Mouse (Mus musculus) intestine, embryonic 14.5 days (tissue): ENCODE measurements at regions not wholly inside any gene's neighbourhood (a gene's known extent, or its start where the extent isn't known, plus 50 kb on each side); places are given as distances from the start of the nearest gene placed in this dataset.
"Not testable (repeated sequence)": the region's sequence is repeated elsewhere in the genome, so short reads cannot be mapped to it uniquely, and the experiment has no call there.

ENCODE experiments used
- ATAC-seq: fragments of 200-750 bp; cut with Nextera tagmentation; replicated peaks from 2 replicates; pipeline ENCODE4 v1.8.0; 2017; ENCODE audit warnings: low read depth, moderate number of reproducible peaks, moderate TSS enrichment, moderate library complexity; ENCODE audit not compliant: low FRiP score, low TSS enrichment
- DNase-seq: peaks from one replicate; pipeline ENCODE4 v3.0.0-alpha.2; 2018; ENCODE audit warnings: low spot score
- H3K27ac ChIP-seq: fragments of 300-500 bp; sonication (generic); 2 replicates; pipeline ENCODE4 v1.5.1; 2014; ENCODE audit warnings: low read depth, mild to moderate bottlenecking, control low read depth
- H3K27me3 ChIP-seq: fragments of 300-500 bp; sonication (generic); replicated peaks from 2 replicates; pipeline ENCODE4 v1.6.1; 2014; ENCODE audit warnings: low read length, control low read depth; ENCODE audit not compliant: control insufficient read depth, insufficient read depth
- H3K36me3 ChIP-seq: fragments of 300-500 bp; sonication (generic); 2 replicates; pipeline ENCODE4 v1.6.1; 2014; ENCODE audit warnings: low read length, control low read depth; ENCODE audit not compliant: control insufficient read depth, insufficient read depth
- H3K4me1 ChIP-seq: fragments of 300-500 bp; sonication (generic); replicated peaks from 2 replicates; pipeline ENCODE4 v1.6.1; 2014; ENCODE audit warnings: low read length, control low read depth, mixed read lengths; ENCODE audit not compliant: control insufficient read depth, insufficient read depth
- H3K4me2 ChIP-seq: fragments of 300-500 bp; sonication (generic); 2 replicates; pipeline ENCODE4 v1.6.1; 2014; ENCODE audit warnings: low read length
- H3K4me3 ChIP-seq: fragments of 300-500 bp; sonication (generic); 2 replicates; pipeline ENCODE4 v1.5.1; 2014; ENCODE audit warnings: low read depth, low read length, control low read depth, mixed read lengths
- H3K9ac ChIP-seq: fragments of 300-500 bp; sonication (generic); 2 replicates; pipeline ENCODE4 v1.6.1; 2014; ENCODE audit warnings: mild to moderate bottlenecking, low read length
- H3K9me3 ChIP-seq: fragments of 300-500 bp; sonication (generic); 2 replicates; pipeline ENCODE4 v1.6.1; 2016; ENCODE audit warnings: low read length, control low read depth; ENCODE audit not compliant: control insufficient read depth
- WGBS: fragments of 180-500 bp; shearing (Covaris S2); extraction: QIAGEN DNeasy Blood & Tissue Kit; methylation state at CpG from one replicate; pipeline ENCODE4 v1.1.7; 2014; 5-methylcytosine and 5-hydroxymethylcytosine counted together

DNA sequence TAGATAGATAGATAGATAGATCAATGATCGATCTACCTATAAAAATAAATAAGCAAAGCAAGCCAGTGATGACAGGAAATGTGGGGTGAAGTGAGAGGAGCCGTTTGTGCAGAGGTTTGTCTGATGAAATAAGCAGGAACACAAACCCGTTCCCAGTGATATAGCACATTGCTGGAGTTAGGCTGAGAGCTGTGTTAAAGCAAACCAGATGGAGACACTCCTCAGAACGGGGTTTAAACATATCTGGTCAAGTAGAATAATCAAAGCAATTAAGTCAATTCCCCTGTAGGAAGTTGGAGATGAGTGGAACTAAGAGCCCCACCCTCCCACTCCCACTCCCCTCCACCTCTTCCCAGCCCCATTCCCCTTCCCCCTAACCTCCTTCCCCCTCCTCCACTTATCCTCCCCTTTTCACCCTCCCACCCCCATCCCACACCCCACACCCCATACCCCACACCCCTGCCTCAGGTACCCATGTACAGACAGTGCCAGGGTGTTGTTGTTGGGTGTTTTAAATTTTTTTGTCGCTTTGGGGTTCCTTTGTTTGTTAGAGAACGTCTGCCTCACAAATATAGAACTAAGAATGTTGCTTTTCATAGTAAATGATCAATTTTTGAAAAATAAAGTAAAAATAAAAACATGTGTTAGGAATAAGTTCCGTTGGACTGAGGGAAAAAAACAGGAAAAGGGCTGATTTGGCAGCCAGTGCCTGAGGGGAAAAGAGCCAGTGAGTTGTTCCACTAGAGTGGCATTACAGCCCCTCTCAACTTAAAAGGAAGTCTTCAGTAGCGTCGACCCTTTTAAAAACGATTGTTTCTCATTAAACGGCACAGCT is 79.8 kb upstream of the Enpep start:
- WGBS = 65% methylated on average over 11 of the region's 11 CpGs
- no peak for ATAC-seq
- no peak for DNase-seq

DNA sequence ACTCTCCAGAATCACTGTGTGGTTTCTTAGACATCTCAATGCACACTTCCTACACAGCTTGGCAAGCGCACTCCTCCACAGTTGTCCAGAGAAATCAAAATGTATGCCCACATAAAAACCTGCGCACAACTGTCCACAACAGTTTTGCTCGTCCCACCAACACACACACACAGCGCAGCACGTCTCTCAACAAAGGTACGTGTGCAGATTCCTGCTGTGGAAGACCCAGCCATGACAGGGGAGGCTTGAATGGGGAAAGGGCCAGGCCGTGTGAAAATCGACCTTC is 80.4 kb upstream of the Enpep start:
- no peak for ATAC-seq

More for the DNA sequence above, 79.8 kb upstream of the Enpep start:
- no peaks in the 10 kb centered on the region for H3K9me3 ChIP-seq
- H3K36me3 ChIP-seq = no peaks in the 10 kb centered on the region
- H3K4me3 ChIP-seq = no peak overlapping the region
- no peaks in the 10 kb centered on the region for H3K4me1 ChIP-seq
- no peak overlapping the region for H3K4me2 ChIP-seq
- H3K27ac ChIP-seq = no peak overlapping the region
- no peak overlapping the region for H3K9ac ChIP-seq
- no peaks in the 10 kb centered on the region for H3K27me3 ChIP-seq

DNA sequence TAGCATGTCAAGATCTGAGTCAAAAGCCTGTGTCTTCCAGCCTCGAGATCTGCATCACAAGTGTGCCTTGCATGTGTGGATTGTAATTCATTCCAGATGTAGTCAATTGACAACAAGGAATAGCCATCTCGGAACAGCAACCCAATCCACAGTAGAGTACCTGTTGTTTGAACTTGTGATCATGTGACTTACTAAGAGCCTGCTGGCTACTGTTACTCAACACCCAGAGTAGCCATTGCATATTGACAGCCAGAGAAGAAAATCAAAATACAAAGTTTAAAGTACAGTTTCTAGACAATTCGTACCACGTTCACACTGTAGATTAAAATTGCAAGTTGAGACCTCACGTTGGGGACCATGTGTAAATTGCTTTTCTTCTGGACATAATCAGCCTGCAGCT is 83.1 kb upstream of the Enpep start:
- Histone ChIP-seq H3K4me1 (no peaks in the 10 kb centered on the region), H3K4me2 (no peak overlapping the region), H3K9me3 (no peaks in the 10 kb centered on the region), H3K27ac (no peak overlapping the region), H3K36me3 (no peaks in the 10 kb centered on the region), H3K27me3 (no peaks in the 10 kb centered on the region), H3K9ac (no peak overlapping the region), H3K4me3 (no peak overlapping the region)
- 81% methylated on average over 5 of the region's 5 CpGs for WGBS
- DNase-seq = no peak
- no peak for ATAC-seq

More for the DNA sequence above, 80.4 kb upstream of the Enpep start:
- H3K27ac ChIP-seq = no peak overlapping the region
- no peak for DNase-seq
- H3K9me3 ChIP-seq = no peaks in the 10 kb centered on the region
- no peaks in the 10 kb centered on the region for H3K27me3 ChIP-seq
- H3K4me1 ChIP-seq = no peaks in the 10 kb centered on the region
- H3K36me3 ChIP-seq = no peaks in the 10 kb centered on the region
- 88% methylated on average over 8 of the region's 8 CpGs for WGBS
- no peak overlapping the region for H3K4me2 ChIP-seq
- no peak overlapping the region for H3K4me3 ChIP-seq
- no peak overlapping the region for H3K9ac ChIP-seq

DNA sequence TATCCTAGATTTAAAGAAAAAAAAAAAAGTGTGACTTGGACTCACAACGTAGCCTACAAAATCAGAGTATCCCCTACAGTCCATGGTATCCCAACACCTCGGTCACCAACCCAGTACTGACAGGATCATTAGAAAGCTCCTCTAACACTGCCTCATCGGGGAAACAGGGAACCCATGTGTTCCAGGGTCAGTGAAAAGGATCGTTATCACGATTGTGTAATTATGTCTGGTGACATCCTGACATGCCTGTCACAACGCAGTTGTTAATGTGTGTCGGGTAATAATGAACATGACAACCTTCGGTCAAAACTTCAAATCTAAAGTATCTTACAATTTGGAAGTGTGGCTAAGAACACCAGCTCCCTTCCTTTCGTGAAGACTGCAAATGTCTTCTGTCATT is 83.8 kb upstream of the Enpep start:
- Histone ChIP-seq H3K4me2 (no peak overlapping the region), H3K9ac (no peak overlapping the region), H3K27ac (no peak overlapping the region), H3K4me1 (no peaks in the 10 kb centered on the region), H3K36me3 (no peaks in the 10 kb centered on the region), H3K27me3 (no peaks in the 10 kb centered on the region), H3K9me3 (no peaks in the 10 kb centered on the region), H3K4me3 (no peak overlapping the region)
- ATAC-seq (no peak), DNase-seq (no peak)
- 92% methylated on average over 9 of the region's 9 CpGs for WGBS

DNA sequence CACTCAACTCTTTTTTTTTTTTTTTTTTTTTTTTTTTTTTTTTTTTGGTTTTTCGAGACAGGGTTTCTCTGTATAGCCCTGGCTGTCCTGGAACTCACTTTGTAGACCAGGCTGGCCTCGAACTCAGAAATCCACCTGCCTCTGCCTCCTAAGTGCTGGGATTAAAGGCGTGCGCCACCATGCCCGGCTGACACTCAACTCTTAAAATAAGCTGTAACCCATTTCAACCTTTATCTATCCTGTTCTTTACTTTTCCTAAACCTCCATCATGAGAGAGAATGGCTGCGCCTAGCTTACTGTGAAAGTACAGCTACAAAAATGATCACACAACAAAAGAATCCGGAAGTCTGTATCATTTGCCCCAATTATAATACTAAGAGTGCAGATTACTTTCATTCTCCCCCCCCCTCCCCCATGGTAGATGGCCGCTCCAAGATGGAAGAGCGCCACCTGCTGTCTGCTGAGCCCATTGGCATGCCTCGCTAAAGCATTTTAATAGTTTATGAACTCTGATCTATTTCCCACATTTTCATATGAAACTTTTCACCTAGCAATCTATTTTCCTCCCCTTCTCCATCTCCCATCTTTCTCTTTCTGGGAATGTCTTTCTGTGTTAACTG is 89.2 kb upstream of the Enpep start:
- H3K27ac ChIP-seq, H3K4me3 ChIP-seq, H3K9me3 ChIP-seq, DNase-seq, ATAC-seq, H3K27me3 ChIP-seq, H3K36me3 ChIP-seq, H3K9ac ChIP-seq, H3K4me2 ChIP-seq, H3K4me1 ChIP-seq: not testable (repeated sequence)
- 55% methylated on average over 8 of the region's 10 CpGs for WGBS

DNA sequence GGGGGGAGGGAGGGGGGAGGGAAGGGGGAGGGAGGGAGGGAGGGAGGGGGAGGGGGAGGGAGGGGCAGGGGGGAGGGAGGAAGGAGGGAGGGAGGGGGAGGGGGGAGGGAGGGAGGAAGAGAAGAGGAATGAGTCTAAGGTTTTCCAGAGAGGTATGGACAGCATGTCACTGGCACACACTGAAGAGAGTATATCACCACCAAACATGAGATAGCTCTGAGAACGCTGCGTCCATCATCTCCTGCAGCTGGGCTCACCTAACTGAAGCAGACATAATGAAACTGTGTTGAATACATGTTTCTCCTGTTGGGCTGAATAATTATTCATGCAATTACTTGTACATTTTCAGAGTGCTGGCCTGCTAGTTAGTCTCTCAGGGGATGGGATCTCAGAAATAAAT is 96.2 kb upstream of the Enpep start:
- WGBS = 89% methylated on average over 2 of the region's 2 CpGs
- no peak overlapping the region for H3K4me3 ChIP-seq
- ATAC-seq (no peak), DNase-seq (no peak)
- no peaks in the 10 kb centered on the region for H3K36me3 ChIP-seq
- H3K4me2 ChIP-seq = no peak overlapping the region
- no peak overlapping the region for H3K27ac ChIP-seq
- no peaks in the 10 kb centered on the region for H3K4me1 ChIP-seq
- no peaks in the 10 kb centered on the region for H3K27me3 ChIP-seq
- H3K9ac ChIP-seq = no peak overlapping the region
- no peaks in the 10 kb centered on the region for H3K9me3 ChIP-seq

DNA sequence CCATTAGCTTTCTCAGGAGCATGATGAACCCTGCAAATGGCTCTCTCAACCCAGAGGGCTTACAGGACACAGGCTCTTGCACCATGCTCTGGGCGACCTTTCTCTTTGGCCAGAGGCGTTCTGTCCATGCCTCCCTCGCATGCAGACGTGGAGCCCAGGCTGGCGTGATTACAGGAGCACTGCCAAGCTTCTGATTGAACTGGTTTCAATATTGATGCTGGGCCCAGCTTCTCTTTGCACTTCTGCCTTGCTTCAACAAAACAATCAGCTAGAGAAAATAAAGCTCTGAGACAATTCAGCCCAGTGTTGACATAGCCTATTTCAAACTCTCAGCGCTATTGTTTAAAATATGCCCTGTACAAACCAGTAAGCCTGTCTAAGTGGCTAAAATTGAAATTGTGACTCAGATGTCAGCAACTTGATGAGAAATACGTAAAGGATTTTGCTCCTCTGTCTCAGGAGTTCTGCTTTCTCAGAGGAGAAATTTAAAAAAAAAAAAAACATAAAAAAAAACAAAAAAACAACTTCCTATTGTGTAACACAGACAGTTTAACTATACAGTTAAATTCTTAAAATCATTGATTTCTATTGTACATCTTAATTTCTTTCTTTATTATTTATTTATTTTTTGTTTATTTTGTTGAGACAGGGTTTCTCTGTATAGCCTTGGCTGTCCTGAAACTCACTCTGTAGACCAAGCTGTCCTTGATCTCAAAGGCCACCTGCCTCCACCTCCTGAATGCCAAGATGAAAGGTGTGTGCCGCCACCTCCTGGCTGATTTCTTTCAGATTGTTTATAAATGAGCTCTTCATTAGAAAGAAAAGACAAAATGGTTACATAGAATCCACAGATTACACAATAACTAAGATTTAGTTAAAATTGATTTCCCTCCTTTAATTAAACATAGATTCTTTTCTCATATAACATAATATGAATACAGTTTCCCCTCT is 96.9 kb upstream of the Enpep start:
- 52% methylated on average over 8 of the region's 8 CpGs for WGBS
- Histone ChIP-seq H3K36me3 (no peaks in the 10 kb centered on the region), H3K4me1 (no peaks in the 10 kb centered on the region), H3K27ac (no peak overlapping the region), H3K9ac (no peak overlapping the region), H3K4me3 (no peak overlapping the region), H3K9me3 (no peaks in the 10 kb centered on the region), H3K4me2 (no peak overlapping the region), H3K27me3 (no peaks in the 10 kb centered on the region)
- ATAC-seq (no peak), DNase-seq (no peak)

DNA sequence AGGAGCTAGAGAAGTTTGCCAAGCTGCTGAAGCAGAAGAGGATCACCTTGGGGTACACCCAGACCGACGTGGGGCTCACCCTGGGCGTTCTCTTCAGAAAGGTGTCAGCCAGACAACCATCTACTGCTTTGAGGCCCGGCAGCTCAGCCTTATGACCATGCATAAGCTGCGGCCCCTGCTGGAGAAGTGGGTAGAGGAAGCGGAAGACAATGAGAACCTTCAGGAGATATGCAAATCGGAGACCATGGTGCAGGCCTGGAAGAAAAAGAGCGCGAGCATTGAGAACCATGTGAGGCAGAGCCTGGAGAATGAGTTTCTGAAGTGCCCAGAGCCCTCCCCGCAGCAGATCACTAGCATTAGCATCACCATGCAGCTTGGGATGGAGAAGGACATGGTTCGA is 98.1 kb upstream of the Elovl6 start:
- no peak overlapping the region for H3K9ac ChIP-seq
- no peaks in the 10 kb centered on the region for H3K36me3 ChIP-seq
- H3K27me3 ChIP-seq = no peaks in the 10 kb centered on the region
- 65% methylated on average over 11 of the region's 11 CpGs for WGBS
- ATAC-seq (no peak), DNase-seq (no peak)
- no peaks in the 10 kb centered on the region for H3K9me3 ChIP-seq
- no peak overlapping the region for H3K27ac ChIP-seq
- H3K4me1 ChIP-seq = no peaks in the 10 kb centered on the region
- H3K4me3 ChIP-seq = no peak overlapping the region
- H3K4me2 ChIP-seq = no peak overlapping the region
